Mouse (Mus musculus) layer of hippocampus, adult 11-12 months (tissue): ENCODE measurements at regions not wholly inside any gene's neighbourhood (a gene's known extent, or its start where the extent isn't known, plus 50 kb on each side); places are given as distances from the start of the nearest gene placed in this dataset.
A peak's percentile ranks its signal among the peaks of the same experiment; 100 is the strongest.

ENCODE experiments used
- DNase-seq: peaks from one replicate; pipeline ENCODE4 v3.0.0; 2022; ENCODE audit warnings: low spot score

GRCm38 (mm10) chrX:18563676-18564075 is 102.5 kb upstream of the 4930578C19Rik start:
- no peak for DNase-seq

DNA sequence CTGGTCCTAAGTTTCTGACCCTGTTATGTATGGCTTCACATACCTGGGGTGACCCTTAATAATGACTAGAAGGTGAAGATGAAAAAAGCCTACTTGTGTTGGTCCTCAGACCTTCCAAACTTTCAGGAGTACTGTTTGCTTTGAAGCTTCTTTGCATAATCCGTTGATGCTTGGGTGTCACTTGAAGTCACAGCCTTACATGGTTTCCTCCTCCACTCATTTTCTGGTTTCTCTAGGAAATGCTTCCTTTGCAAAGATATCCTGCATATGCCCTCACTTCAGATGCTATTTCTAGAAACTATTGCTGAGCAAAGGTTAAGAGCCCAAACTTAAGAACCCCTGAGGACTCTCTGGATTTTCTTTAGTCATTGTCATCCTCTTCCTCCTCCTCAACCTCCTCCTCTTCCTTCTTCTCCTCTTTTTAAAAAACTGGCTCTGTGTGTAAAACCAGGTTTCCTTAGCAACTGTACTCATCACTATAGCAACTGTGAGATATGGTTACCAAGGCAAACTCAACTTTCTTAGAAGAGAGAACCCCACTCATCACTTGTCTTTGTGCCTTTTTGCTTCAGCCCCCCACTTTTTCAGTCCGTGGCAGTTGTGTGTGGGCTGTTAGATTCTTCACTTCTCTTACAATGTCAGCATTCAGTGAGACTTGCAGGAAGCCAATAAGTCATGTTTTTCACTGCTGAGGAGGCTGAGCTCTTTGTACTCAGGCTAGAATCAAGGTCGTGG is 59.2 kb upstream of the 4930578C19Rik start:
- peak; percentile 3 for DNase-seq
